Mouse (Mus musculus) liver, embryonic 14.5 days (tissue): ENCODE results near the gene Olfr292. TPM values are rescaled to one million over a fixed set of nuclear protein-coding genes. Genes with fewer than 3 reads are reported as not detected.

Experiments
- ATAC-seq: fragments of 200-750 bp; cut with Nextera tagmentation; 2 replicates; pipeline ENCODE4 v1.8.0; 2017; ENCODE audit warnings: moderate number of reproducible peaks, mild to moderate bottlenecking, moderate library complexity; ENCODE audit not compliant: insufficient read depth
- DNase-seq, 3 experiments: peaks; one replicate each; pipeline ENCODE4 v3.0.0-alpha.2; 2012 to 2013; ENCODE audit warnings: low read depth in 3 of 3, low spot score in 3 of 3
- H3K27ac ChIP-seq: fragments of 300-500 bp; sonication (generic); 2 replicates; pipeline ENCODE4 v1.5.1; 2014; ENCODE audit warnings: moderate library complexity, mild to moderate bottlenecking, control low read depth, inconsistent platforms
- H3K27me3 ChIP-seq: fragments of 300-500 bp; sonication (generic); 2 replicates; pipeline ENCODE4 v1.6.1; 2014; ENCODE audit warnings: mild to moderate bottlenecking, low read length, moderate library complexity; ENCODE audit not compliant: control insufficient read depth, insufficient read depth
- H3K36me3 ChIP-seq: fragments of 300-500 bp; sonication (generic); replicated peaks from 2 replicates; pipeline ENCODE4 v1.6.1; 2014; ENCODE audit warnings: low read depth; ENCODE audit not compliant: control insufficient read depth, insufficient read depth
- H3K4me1 ChIP-seq, 2 experiments: fragments of 200-500 bp in 1 of 2; fragments of 300-500 bp in 1 of 2; sonication (generic) in 1 of 2; replicated peaks; 2 replicates each; pipeline ENCODE4 v1.6.1; 2012 to 2014; ENCODE audit warnings: antibody characterized with exemption in 1 of 2, inconsistent platforms in 1 of 2, low read length in 1 of 2; ENCODE audit not compliant: control insufficient read depth in 2 of 2, insufficient read depth in 2 of 2
- H3K4me2 ChIP-seq: fragments of 300-500 bp; sonication (generic); 2 replicates; pipeline ENCODE4 v1.6.1; 2014; ENCODE audit warnings: low read depth, mild to moderate bottlenecking, control low read depth, moderate library complexity
- H3K4me3 ChIP-seq, 2 experiments: fragments of 200-500 bp in 1 of 2; fragments of 300-500 bp in 1 of 2; sonication (generic) in 1 of 2; 2 replicates each; pipeline ENCODE4 v1.5.1; 2012 to 2014; ENCODE audit warnings: low read depth in 2 of 2, low read length in 2 of 2, mild to moderate bottlenecking in 2 of 2, control low read depth in 1 of 2, inconsistent platforms in 1 of 2, moderate library complexity in 1 of 2; ENCODE audit not compliant: insufficient read depth in 1 of 2
- H3K9ac ChIP-seq: fragments of 300-500 bp; sonication (generic); replicated peaks from 2 replicates; pipeline ENCODE4 v1.6.1; 2014; ENCODE audit warnings: mild to moderate bottlenecking, control low read depth, moderate library complexity
- H3K9me3 ChIP-seq: fragments of 300-500 bp; sonication (generic); 2 replicates; pipeline ENCODE4 v1.6.1; 2016; ENCODE audit warnings: low read length, mixed read lengths; ENCODE audit not compliant: control insufficient read depth
- CTCF ChIP-seq: IDR thresholded peaks from 2 replicates; pipeline ENCODE4 v1.5.1; 2016; ENCODE audit warnings: antibody characterized with exemption, low read depth, control low read depth
- EP300 ChIP-seq: IDR thresholded peaks from 2 replicates; pipeline ENCODE4 v1.6.1; 2016; ENCODE audit warnings: antibody characterized with exemption, low read depth
- WGBS: fragments of 180-500 bp; shearing (Covaris S2); extraction: QIAGEN DNeasy Blood & Tissue Kit; methylation state at CpG from one replicate; pipeline ENCODE4 v1.1.7; 2014; ENCODE audit not compliant: insufficient replicate concordance; 5-methylcytosine and 5-hydroxymethylcytosine counted together
- polyA plus RNA-seq, 2 experiments: library from polyadenylated mRNA; depleted of rRNA in 1 of 2; stranded (reverse) in 1 of 2; unstranded in 1 of 2; fragments of >200 nt; fragmentation: Nextera tagmentation in 1 of 2; extraction: Ambion mirVana in 1 of 2; gene quantifications; 2 replicates each; pipeline versions ENCODE4 v1.2.1 to v1.2.3; 2012 to 2014

Gene Olfr292
- polyA plus RNA-seq (2012; rRNA removed) (not detected in 2 replicates), polyA plus RNA-seq (2014; fragmentation: Nextera tagmentation; extraction: Ambion mirVana) (not detected in 2 replicates)

DNA sequence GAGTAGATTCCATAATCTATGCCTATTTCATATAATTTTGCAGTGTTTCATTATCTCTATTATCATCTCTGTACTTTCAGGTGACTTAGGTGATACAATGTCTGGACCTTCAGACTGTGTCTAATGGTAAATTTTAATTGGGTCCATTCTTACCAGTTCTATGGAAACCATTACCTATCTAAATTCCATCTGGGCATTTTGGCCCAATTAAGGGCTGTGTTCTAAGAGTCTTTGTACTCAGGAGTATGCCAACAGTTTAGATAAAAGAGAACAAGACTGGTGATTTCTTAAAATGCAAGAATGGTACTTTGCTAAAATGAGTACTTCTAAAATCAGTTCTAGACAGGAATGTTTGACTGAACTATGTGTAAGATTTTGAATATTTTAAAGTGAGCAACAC, at the start of gene Olfr292:
Gene Olfr292, plus strand, starts transcription at position 301 of the 400 bp plus-strand sequence.
- no peaks in the 10 kb centered on the region for H3K9me3 ChIP-seq
- no peaks in the 10 kb centered on the region for H3K4me1 ChIP-seq
- H3K4me3 ChIP-seq, result no peak within 1 kb of the TSS
- no peak within 1 kb of the TSS for H3K4me2 ChIP-seq
- no peaks in the 10 kb centered on the region for H3K36me3 ChIP-seq
- no peak within 1 kb of the TSS for H3K9ac ChIP-seq
- no peaks in the 10 kb centered on the region for H3K27me3 ChIP-seq
- no peak for TF ChIP-seq EP300
- no peak for TF ChIP-seq CTCF
- H3K27ac ChIP-seq, result no peak within 1 kb of the TSS
- DNase-seq, result no peak
- ATAC-seq, result no peak

DNA sequence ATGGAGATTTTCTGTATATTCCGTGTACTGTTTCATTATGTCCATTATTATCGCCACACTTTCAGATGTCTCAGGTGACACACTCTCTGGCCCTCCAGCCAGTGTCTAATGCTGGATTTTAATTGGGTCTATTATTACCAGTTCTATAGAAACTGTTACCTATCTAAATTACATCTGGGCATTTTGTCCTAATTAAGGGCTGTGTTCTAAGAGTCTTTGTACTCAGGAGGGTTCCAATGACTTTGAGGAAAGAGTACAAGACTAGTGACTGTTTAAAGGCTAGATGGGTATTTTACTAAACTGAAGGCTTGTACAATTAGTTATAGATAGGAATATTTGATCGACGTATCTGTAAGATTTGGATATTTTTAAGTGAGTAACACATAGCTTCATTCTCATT, 39.4 kb upstream of the Olfr292 start, which contains the start of gene Olfr293:
Gene Olfr293, plus strand, starts transcription at position 301 of the 400 bp plus-strand sequence.
- no peak for DNase-seq
- no peak for TF ChIP-seq CTCF
- H3K4me3 ChIP-seq, result no peak within 1 kb of the TSS
- no peaks in the 10 kb centered on the region for H3K36me3 ChIP-seq
- H3K4me2 ChIP-seq, result no peak within 1 kb of the TSS
- no peaks in the 10 kb centered on the region for H3K4me1 ChIP-seq
- ATAC-seq, result no peak
- 72% methylated on average over 4 of the region's 4 CpGs for WGBS
- H3K9ac ChIP-seq, result no peak within 1 kb of the TSS
- H3K9me3 ChIP-seq, result no peaks in the 10 kb centered on the region
- no peaks in the 10 kb centered on the region for H3K27me3 ChIP-seq
- H3K27ac ChIP-seq, result no peak within 1 kb of the TSS

DNA sequence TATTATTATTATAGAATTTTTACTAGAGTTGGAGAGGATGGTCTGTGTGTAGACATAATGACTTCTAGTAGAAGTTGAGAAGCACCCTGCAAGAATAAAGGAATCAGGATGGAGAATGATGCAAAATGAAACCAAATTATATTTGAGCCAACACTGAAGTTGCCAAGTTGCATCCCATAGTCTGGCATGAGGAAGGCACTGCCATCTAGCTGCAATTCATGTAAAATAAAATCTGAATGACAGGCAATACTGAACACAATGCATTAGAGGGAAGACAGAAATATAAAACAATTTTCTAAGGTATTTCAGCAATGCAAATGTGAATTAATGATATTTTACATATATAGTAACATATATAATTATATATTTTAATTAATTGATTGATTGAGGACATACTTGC, 36.9 kb downstream of the Olfr292 start:
- Histone ChIP-seq H3K36me3 (no peaks in the 10 kb centered on the region), H3K9ac (no peak overlapping the region), H3K27me3 (no peaks in the 10 kb centered on the region), H3K27ac (no peak overlapping the region), H3K9me3 (no peaks in the 10 kb centered on the region), H3K4me2 (no peak overlapping the region), H3K4me3 (no peak overlapping the region), H3K4me1 (no peaks in the 10 kb centered on the region)
- ATAC-seq, result no peak
- TF ChIP-seq EP300, result no peak
- no peak for TF ChIP-seq CTCF
- no peak for DNase-seq

Other genes starting within 250 kb of the Olfr292 start
- gene Olfr299, start 228.4 kb upstream of the Olfr292 start, polyA plus RNA-seq (2012; rRNA removed), result not detected in 2 replicates
- not detected in 2 replicates for gene Olfr299, start 228.4 kb upstream of the Olfr292 start, polyA plus RNA-seq (2014; fragmentation: Nextera tagmentation; extraction: Ambion mirVana)
- not detected in 2 replicates for gene Olfr298, start 195.8 kb upstream of the Olfr292 start, polyA plus RNA-seq (2012; rRNA removed)
- not detected in 2 replicates for gene Olfr298, start 195.8 kb upstream of the Olfr292 start, polyA plus RNA-seq (2014; fragmentation: Nextera tagmentation; extraction: Ambion mirVana)
- not detected in 2 replicates for gene Olfr297, start 168.4 kb upstream of the Olfr292 start, polyA plus RNA-seq (2012; rRNA removed)
- not detected in 2 replicates for gene Olfr297, start 168.4 kb upstream of the Olfr292 start, polyA plus RNA-seq (2014; fragmentation: Nextera tagmentation; extraction: Ambion mirVana)
- not detected in 2 replicates for gene Olfr295, start 104.5 kb upstream of the Olfr292 start, polyA plus RNA-seq (2012; rRNA removed)
- not detected in 2 replicates for gene Olfr295, start 104.5 kb upstream of the Olfr292 start, polyA plus RNA-seq (2014; fragmentation: Nextera tagmentation; extraction: Ambion mirVana)
- gene Olfr294, start 71.7 kb upstream of the Olfr292 start, polyA plus RNA-seq (2012; rRNA removed), result not detected in 2 replicates
- not detected in 2 replicates for gene Olfr294, start 71.7 kb upstream of the Olfr292 start, polyA plus RNA-seq (2014; fragmentation: Nextera tagmentation; extraction: Ambion mirVana)
- not detected in 2 replicates for gene Olfr293, start 39.3 kb upstream of the Olfr292 start, polyA plus RNA-seq (2012; rRNA removed)
- gene Olfr293, start 39.3 kb upstream of the Olfr292 start, polyA plus RNA-seq (2014; fragmentation: Nextera tagmentation; extraction: Ambion mirVana), result not detected in 2 replicates
- not detected in 2 replicates for gene Folh1, start 87.6 kb downstream of the Olfr292 start, polyA plus RNA-seq (2012; rRNA removed)
- not detected in 2 replicates for gene Folh1, start 87.6 kb downstream of the Olfr292 start, polyA plus RNA-seq (2014; fragmentation: Nextera tagmentation; extraction: Ambion mirVana)
- not detected in 2 replicates for gene Vmn2r77, start 106.7 kb downstream of the Olfr292 start, polyA plus RNA-seq (2012; rRNA removed)
- not detected in 2 replicates for gene Vmn2r77, start 106.7 kb downstream of the Olfr292 start, polyA plus RNA-seq (2014; fragmentation: Nextera tagmentation; extraction: Ambion mirVana)
- 0.01 TPM in 1 of 2 replicates, not detected in the other for gene Vmn2r78, start 226.8 kb downstream of the Olfr292 start, polyA plus RNA-seq (2012; rRNA removed)
- 0.01 TPM in 1 of 2 replicates, not detected in the other for gene Vmn2r78, start 226.8 kb downstream of the Olfr292 start, polyA plus RNA-seq (2014; fragmentation: Nextera tagmentation; extraction: Ambion mirVana)